Mouse (Mus musculus) CH12.LX (cell line): ENCODE measurements around the gene Rnase11.
A peak's percentile ranks its signal among the peaks of the same experiment; 100 is the strongest.

Experiments used
- CHD2 ChIP-seq: IDR thresholded peaks from 2 replicates; pipeline ENCODE4 v1.6.1; 2011; ENCODE audit warnings: low read length, improper control_type of control experiment
- CTCF ChIP-seq, 2 experiments: IDR thresholded peaks in 1 of 2; conservative IDR thresholded peaks in 1 of 2; 2 replicates each; pipeline ENCODE4 v1.5.1; 2011 to 2012; ENCODE audit warnings: low read depth in 2 of 2, low read length in 2 of 2, improper control_type of control experiment in 1 of 2, inconsistent platforms in 1 of 2, mild to moderate bottlenecking in 1 of 2, moderate library complexity in 1 of 2
- EP300 ChIP-seq: IDR thresholded peaks from 2 replicates; pipeline ENCODE4 v1.6.1; 2011; ENCODE audit warnings: low read length, improper control_type of control experiment
- POLR2A ChIP-seq: IDR thresholded peaks from 2 replicates; pipeline ENCODE4 v1.6.1; 2011; ENCODE audit warnings: low read depth, mild to moderate bottlenecking, improper control_type of control experiment, low read length
- TCF12 ChIP-seq: IDR thresholded peaks from 2 replicates; pipeline ENCODE4 v1.6.1; 2014; ENCODE audit warnings: low read depth, mild to moderate bottlenecking, inconsistent platforms, low read length, improper control_type of control experiment
- USF2 ChIP-seq: conservative IDR thresholded peaks from 2 replicates; pipeline ENCODE4 v1.6.1; 2011; ENCODE audit warnings: low read depth, low read length, improper control_type of control experiment
- ZKSCAN1 ChIP-seq: IDR thresholded peaks from 2 replicates; pipeline ENCODE4 v1.6.1; 2012; ENCODE audit warnings: low read depth, inconsistent platforms, low read length, improper control_type of control experiment, borderline replicate concordance

DNA sequence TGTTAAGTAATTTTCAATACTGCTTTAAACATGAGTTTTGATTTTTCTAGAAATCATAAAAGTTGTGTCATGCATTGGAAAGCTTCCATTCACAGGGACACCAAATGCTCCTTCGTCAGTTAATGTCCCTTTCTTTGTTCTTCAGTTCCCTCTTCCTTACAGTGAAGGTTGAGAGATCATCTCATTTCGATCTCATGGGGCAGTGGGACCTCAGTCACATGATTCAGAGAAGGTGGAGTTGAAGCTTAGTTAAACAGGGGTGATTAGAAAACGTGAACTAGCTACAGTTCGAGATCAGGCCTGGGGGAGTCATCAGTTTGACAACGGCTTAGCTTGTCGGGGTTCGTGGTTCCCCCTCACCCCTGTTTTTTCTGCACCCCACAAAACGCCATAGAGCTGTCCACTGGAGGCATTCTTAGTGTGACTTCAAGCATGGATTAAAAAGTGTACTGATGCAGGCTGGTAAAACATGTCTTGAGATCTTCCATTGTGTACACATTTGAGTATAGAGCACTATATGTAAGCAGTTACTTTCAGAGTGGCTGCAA, 42.2 kb upstream of the Rnase11 start:
- TF ChIP-seq USF2 (peak; percentile 67), CHD2 (no peak), CTCF (conservative IDR thresholded peaks at IDR 0.05 in 1 of 2, IDR thresholded peaks at IDR 0.05 in 1 of 2; ENCODE audit: low read depth in 2 of 2, low read length in 2 of 2) (no peak), EP300 (peak; percentile 10; the same call in 1 of the 2 replicates), POLR2A (peak; percentile 44; the same call in 1 of the 2 replicates), TCF12 (peak; percentile 31; the same call in 1 of the 2 replicates), ZKSCAN1 (no peak)
